8 mouse cellular contexts compared by ENCODE assay signal in genomic region chr8:71665331-71666130, GRCm38 (mm10). TPM values are rescaled to one million over a fixed set of nuclear protein-coding genes. Genes with fewer than 3 reads are reported as not detected.
DNase-seq lines count a peak whose midpoint lies in the region; ATAC-seq lines count a peak whose summit lies in the region.

No protein-coding gene starts in this region.

- H3K4me2 ChIP-seq in liver, embryonic 15.5 days: peak overlapping the region; percentile 54
- H3K4me2 ChIP-seq in neural tube, embryonic 11.5 days (ENCODE audit: low read depth): peak overlapping the region; percentile 30; the same call in 1 of the 2 replicates

- H3K27ac ChIP-seq in liver, embryonic 15.5 days (replicated peaks): no peak overlapping the region
- H3K27ac ChIP-seq in neural tube, embryonic 11.5 days (ENCODE audit: low read depth, low read length): no peak overlapping the region

- H3K9ac ChIP-seq in liver, embryonic 15.5 days: no peak overlapping the region
- H3K9ac ChIP-seq in neural tube, embryonic 11.5 days (ENCODE audit: low read length): no peak overlapping the region; the same call in 1 of the 2 replicates

- peak; percentile 47 for DNase-seq in 3T3-L1 (ENCODE audit: low read depth, low spot score)
- DNase-seq in CD4-positive helper T cell, adult 2 months (ENCODE audit: low read depth, low spot score): peak; percentile 81
- peak; percentile 88 for DNase-seq in embryo, embryonic 10.5 days (ENCODE audit: low spot score)
- peak; percentile 88 for DNase-seq in neural tube, embryonic 11.5 days (ENCODE audit: low spot score)
- DNase-seq in urinary bladder, postnatal 4 days (ENCODE audit: low spot score in 2 of 2): peak; percentile 72 to 91
- DNase-seq in cerebellum, adult 11 months: no peak

- peaks cover 75% of the 10 kb centered on the region for H3K27me3 ChIP-seq in liver, embryonic 15.5 days
- H3K27me3 ChIP-seq in neural tube, embryonic 11.5 days (ENCODE audit: control insufficient read depth, insufficient read depth, low read length): peaks cover 13% of the 10 kb centered on the region

- H3K36me3 ChIP-seq in liver, embryonic 15.5 days (replicated peaks): no peaks in the 10 kb centered on the region
- no peaks in the 10 kb centered on the region for H3K36me3 ChIP-seq in neural tube, embryonic 11.5 days (ENCODE audit: control insufficient read depth, insufficient read depth, low read length)

- peak overlapping the region; percentile 15; the same call in 1 of the 2 replicates for H3K4me3 ChIP-seq in liver, embryonic 15.5 days (replicated peaks)
- 0 out of 2 replicates have a peak overlapping the region, but pooled peaks have one; percentile 2 for H3K4me3 ChIP-seq in neural tube, embryonic 11.5 days (ENCODE audit: low read depth, low read length)

- H3K4me1 ChIP-seq in liver, embryonic 15.5 days (replicated peaks): peaks cover 21% of the 10 kb centered on the region
- H3K4me1 ChIP-seq in neural tube, embryonic 11.5 days (ENCODE audit: control insufficient read depth, insufficient read depth, low read length): peaks cover 13% of the 10 kb centered on the region

- WGBS in liver, embryonic 15.5 days (ENCODE audit: insufficient replicate concordance): 1% methylated on average over 22 of the region's 22 CpGs
- WGBS in neural tube, embryonic 11.5 days: 4% methylated on average over 22 of the region's 22 CpGs

- ATAC-seq in inflammation-experienced regulatory T-cells, adult 6 months: peak; percentile 46
- ATAC-seq in liver, embryonic 15.5 days (ENCODE audit: insufficient read depth): peak; percentile 50
- ATAC-seq in neural tube, embryonic 11.5 days (ENCODE audit: insufficient read depth, low FRiP score, low TSS enrichment): peak; percentile 59

- H3K9me3 ChIP-seq in liver, embryonic 15.5 days (replicated peaks): no peaks in the 10 kb centered on the region
- H3K9me3 ChIP-seq in neural tube, embryonic 11.5 days (ENCODE audit: control insufficient read depth, low read length): no peaks in the 10 kb centered on the region

RNA-seq across cellular contexts. Expression of gene Unc13a, which starts 6.0 kb away (rescaled TPM):
- under 1 TPM; 0.42 to 0.67 (median 0.54) TPM for polyA plus RNA-seq in inflammation-experienced regulatory T-cells, adult 6 months (2017; shearing (Covaris generic))
- 0.16 and 0.20 TPM in 2 replicates for polyA plus RNA-seq in liver, embryonic 15.5 days (2015; fragmentation: Nextera tagmentation; extraction: Ambion mirVana)
- 6.5 and 7.7 TPM in 2 replicates for polyA plus RNA-seq in neural tube, embryonic 11.5 days (2014; fragmentation: Nextera tagmentation; extraction: Ambion mirVana)

RNA-seq across cellular contexts. Expression of gene Jak3, which starts 10.6 kb away (rescaled TPM):
- 10 to 100 TPM; 18.9 to 30.3 (median 22.5) TPM for polyA plus RNA-seq in inflammation-experienced regulatory T-cells, adult 6 months (2017; shearing (Covaris generic))
- polyA plus RNA-seq in liver, embryonic 15.5 days (2015; fragmentation: Nextera tagmentation; extraction: Ambion mirVana): 6.4 and 6.9 TPM in 2 replicates
- polyA plus RNA-seq in neural tube, embryonic 11.5 days (2014; fragmentation: Nextera tagmentation; extraction: Ambion mirVana): 1.6 and 2.0 TPM in 2 replicates

RNA-seq across cellular contexts. Expression of gene Insl3, which starts 23.5 kb away (rescaled TPM):
- 10 to 100 TPM; 11.7 to 25.4 (median 22.8) TPM for polyA plus RNA-seq in inflammation-experienced regulatory T-cells, adult 6 months (2017; shearing (Covaris generic))
- polyA plus RNA-seq in liver, embryonic 15.5 days (2015; fragmentation: Nextera tagmentation; extraction: Ambion mirVana): 2.2 and 3.0 TPM in 2 replicates
- polyA plus RNA-seq in neural tube, embryonic 11.5 days (2014; fragmentation: Nextera tagmentation; extraction: Ambion mirVana): not detected in 2 replicates

RNA-seq across cellular contexts. Expression of gene B3gnt3, which starts 36.1 kb away (rescaled TPM):
- 1 to 10 TPM; 2.8 to 5.6 (median 4.3) TPM for polyA plus RNA-seq in inflammation-experienced regulatory T-cells, adult 6 months (2017; shearing (Covaris generic))
- polyA plus RNA-seq in liver, embryonic 15.5 days (2015; fragmentation: Nextera tagmentation; extraction: Ambion mirVana): 4.1 and 5.2 TPM in 2 replicates
- polyA plus RNA-seq in neural tube, embryonic 11.5 days (2014; fragmentation: Nextera tagmentation; extraction: Ambion mirVana): 0.33 and 0.59 TPM in 2 replicates

RNA-seq across cellular contexts. Expression of gene Colgalt1, which starts 54.7 kb away (rescaled TPM):
- polyA plus RNA-seq in inflammation-experienced regulatory T-cells, adult 6 months (2017; shearing (Covaris generic)): 10 to 100 TPM in 2 of 3 experiments, 1 to 10 TPM in 1; 8.7 to 14.8 (median 13.6) TPM
- polyA plus RNA-seq in liver, embryonic 15.5 days (2015; fragmentation: Nextera tagmentation; extraction: Ambion mirVana): 23.0 and 25.6 TPM in 2 replicates
- polyA plus RNA-seq in neural tube, embryonic 11.5 days (2014; fragmentation: Nextera tagmentation; extraction: Ambion mirVana): 54.5 and 57.4 TPM in 2 replicates
